Mouse (Mus musculus) embryonic stem cell, embryonic (primary cell): ENCODE measurements around the gene Supt20.

Experiments used
- CTCF ChIA-PET, 4 experiments: fragments of 300-600 bp in 2 of 4; fragments of 350-600 bp in 2 of 4; sonication (Branson Sonifier 250); formaldehyde crosslinking; loops; one replicate each; lab custom pipeline; 2022; ENCODE audit warnings: inconsistent platforms in 2 of 4; lab: Charles Lee
- POLR2A ChIA-PET, 4 experiments: fragments of 300-600 bp in 2 of 4; fragments of 350-600 bp in 2 of 4; sonication (Branson Sonifier 250); formaldehyde crosslinking; loops; one replicate each; lab custom pipeline; 2022; ENCODE audit warnings: antibody characterized with exemption in 4 of 4, inconsistent platforms in 1 of 4; lab: Charles Lee

Gene Supt20

DNA sequence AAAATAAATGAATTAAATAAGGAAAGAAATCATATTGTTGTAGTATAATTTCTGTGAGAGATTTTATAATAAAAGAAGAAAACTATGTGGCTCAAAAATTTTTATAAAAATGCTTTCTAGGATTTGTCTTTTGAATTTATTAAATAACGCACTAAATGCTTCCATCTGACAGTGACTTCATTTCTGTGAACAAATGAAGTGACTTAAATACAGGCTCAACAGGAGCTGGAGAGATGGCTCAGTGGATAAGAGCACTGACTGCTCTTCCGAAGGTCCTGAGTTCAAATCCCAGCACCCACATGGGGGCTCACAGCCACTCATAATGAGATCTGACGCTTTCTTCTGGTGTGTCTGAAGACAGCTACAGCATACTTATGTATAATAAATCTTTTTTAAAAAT lies 7.4 kb upstream of the Supt20 start:
- ChIA-PET POLR2A (no interaction called here), CTCF (no interaction called here)

DNA sequence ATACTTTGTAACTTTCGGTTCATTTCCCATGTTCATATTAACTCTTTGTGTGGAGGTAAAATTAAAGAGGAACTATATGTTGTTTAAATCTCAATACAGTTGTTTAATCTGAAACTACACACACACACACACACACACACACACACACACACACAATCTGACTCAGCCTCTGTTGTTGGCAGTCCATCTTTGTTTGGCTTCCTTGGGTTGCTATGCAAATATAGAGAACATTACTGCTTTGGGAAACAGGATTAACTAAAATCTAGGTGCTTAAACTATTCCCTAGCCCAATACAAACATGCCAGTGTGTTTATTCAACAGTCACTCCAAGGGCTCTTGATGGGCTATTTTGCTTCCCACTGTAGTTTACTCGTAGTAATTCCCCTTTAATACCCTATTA lies 5.4 kb upstream of the Supt20 start:
- POLR2A ChIA-PET: no interaction called here
- CTCF ChIA-PET: no interaction called here

DNA sequence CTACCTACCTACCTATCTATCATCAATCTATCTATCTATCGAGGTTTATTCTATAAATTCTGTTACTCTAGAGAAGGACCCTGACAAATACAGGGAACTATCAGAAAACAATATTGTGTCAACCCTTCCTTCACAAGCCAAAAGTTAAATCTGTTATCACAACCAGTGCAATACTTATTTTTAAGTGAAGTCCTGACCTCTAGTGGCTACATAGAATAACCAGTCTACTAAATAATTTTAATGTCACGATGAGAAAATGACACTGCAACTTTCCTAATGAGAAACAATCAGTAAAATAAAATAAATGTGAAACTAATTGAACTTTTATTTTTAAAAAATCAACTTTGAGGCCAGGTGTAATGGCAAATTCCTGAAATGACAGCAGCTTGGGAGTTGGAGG lies 3.5 kb upstream of the Supt20 start:
- CTCF ChIA-PET: no interaction called here
- POLR2A ChIA-PET: no interaction called here

DNA sequence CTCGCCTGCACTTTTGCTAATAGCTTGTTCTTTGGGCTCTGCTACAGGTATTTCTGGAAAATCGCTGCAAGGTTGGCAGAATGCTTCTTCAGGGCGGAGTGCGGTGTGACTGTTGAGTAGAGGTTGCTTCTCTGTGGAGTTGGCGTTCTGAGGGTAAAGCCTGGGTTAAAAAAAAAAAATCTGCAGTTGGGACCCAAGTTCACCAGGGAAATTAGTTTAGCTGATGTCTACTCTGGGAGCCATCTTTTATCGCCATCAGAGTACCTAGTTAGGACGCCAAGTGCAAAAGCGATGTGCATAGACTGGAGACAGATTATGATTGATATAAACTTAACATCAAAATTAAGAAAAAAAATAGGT lies 429 bp downstream of the Supt20 start:
- ChIA-PET CTCF (interaction anchor here in 3 of 4 experiments (0.6 to 1.8 kb wide), 13 partner anchors 10 to 1839 kb away, joined by 3 to 12 read pairs (median 4); partner anchors contain the start of genes Alg5 (in 2 of the 3) and Exosc8 (in 2 of the 3)), POLR2A (interaction anchor here in 3 of 4 experiments (0.6 to 1.8 kb wide), 55 partner anchors 9 to 489 kb away, joined by 3 to 13 read pairs (median 4); partner anchors contain the start of genes Alg5 (in 3 of the 3), Exosc8 (in 3 of the 3), Sohlh2 (in 1 of the 3) and Spg20 (in 1 of the 3))

DNA sequence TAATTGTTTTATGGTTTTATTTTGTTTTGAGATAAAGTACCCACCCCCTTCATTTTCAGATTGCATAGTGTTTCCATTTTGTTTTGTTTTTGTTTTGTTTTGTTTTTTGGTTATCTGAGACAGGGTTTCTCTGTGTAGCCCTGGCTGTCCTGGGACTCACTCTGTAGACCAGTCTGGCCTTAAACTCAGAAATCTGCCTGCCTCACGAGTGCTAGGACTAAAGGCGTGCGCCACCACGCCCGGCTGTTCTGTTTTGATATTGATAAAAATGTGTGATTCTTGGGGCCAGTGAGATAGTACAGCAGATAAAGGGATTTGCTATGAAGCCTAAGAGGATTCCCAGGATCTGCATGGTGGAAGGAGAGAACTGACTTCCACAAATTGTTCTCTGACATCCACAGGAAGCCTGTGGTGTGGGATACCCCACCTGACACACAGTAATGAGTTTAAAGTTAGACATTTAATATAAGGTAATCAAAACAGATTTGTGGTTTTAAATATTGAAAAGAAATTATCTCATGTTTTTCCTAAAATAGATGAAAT lies 7.2 kb downstream of the Supt20 start:
- ChIA-PET POLR2A (interaction anchor here in 1 of 4 experiments (0.7 to 1.1 kb wide), 2 partner anchors 14 to 21 kb away, joined by 3 read pairs; no protein-coding TSS in a partner anchor), CTCF (no interaction called here)

DNA sequence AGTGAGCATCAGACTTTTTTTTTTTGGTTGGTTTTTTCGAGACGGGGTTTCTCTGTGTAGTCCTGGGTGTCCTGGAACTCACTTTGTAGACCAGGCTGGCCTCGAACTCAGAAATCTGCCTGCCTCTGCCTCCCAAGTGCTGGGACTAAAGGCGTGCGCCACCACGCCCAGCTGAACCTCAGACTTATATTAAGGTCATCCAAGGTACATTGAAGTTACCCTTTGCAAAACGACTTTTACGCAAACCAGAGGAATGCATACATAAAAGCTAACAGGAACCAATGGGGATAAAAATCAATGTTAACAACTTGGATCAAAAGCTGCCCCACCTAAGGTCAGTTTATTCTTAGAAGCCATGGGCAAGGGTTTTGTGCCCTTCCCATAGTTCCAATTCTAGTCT lies 11.5 kb downstream of the Supt20 start:
- POLR2A ChIA-PET: interaction anchor here in 3 of 4 experiments (0.8 to 2.5 kb wide), 10 partner anchors 11 to 31 kb away, joined by 3 to 12 read pairs (median 6); partner anchors contain the start of genes Supt20 (in 3 of the 3), Alg5 (in 1 of the 3) and Exosc8 (in 1 of the 3)
- CTCF ChIA-PET: interaction anchor here in 1 of 4 experiments (1.4 kb wide), 1 partner anchor 18 kb away, joined by 4 read pairs; no protein-coding TSS in a partner anchor

DNA sequence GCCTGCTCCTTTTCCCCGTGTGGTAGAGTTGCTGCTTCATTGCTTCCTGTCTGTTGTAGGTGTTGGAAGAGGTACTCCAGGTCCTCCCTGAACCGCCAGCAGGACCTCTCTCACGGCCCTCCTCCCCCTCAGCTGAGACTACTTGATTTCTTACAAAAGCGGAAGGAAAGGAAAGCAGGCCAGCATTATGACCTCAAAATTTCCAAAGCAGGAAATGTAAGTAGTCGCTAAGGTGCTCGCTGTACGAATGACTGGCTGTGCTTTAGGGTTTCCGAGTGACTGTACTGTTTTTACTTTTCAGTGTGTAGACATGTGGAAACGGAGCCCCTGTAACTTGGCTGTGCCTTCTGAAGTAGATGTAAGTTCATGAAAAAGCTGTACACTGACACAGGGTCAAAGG lies 16.4 kb downstream of the Supt20 start:
- POLR2A ChIA-PET: no interaction called here

DNA sequence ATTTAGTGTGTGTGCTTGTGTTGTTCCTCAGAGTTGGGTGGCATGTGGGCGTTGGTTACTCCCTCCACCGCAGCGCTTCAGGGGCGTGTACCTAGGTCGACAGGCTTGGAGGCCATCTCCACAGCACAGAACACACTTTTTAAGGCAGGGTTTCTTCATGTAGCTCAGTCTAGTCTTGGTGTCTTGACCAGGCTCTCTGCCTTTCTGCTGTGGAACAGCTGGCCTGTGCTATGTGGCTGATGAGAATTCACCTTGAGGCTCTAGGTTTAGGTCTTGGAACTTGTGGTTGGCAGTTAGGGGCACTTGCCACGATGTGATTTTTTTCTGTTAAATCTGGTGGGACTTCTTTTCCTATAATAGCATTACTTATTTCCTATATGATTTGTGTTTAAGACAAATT lies 21.6 kb downstream of the Supt20 start, which contains the start of gene Gm21958:
TSS of gene Gm21958 (minus strand) at position 101 of the 400 bp plus-strand sequence.
- ChIA-PET POLR2A (interaction anchor here in 1 of 4 experiments (0.7 to 2.0 kb wide), 4 partner anchors 9 to 18 kb away, joined by 4 to 6 read pairs (median 5); no protein-coding TSS in a partner anchor), CTCF (no interaction called here)

More for the DNA sequence above, 16.4 kb downstream of the Supt20 start:
- CTCF ChIA-PET: interaction anchor here in 1 of 4 experiments (0.8 kb wide), 1 partner anchor 37 kb away, joined by 3 read pairs; no protein-coding TSS in a partner anchor

DNA sequence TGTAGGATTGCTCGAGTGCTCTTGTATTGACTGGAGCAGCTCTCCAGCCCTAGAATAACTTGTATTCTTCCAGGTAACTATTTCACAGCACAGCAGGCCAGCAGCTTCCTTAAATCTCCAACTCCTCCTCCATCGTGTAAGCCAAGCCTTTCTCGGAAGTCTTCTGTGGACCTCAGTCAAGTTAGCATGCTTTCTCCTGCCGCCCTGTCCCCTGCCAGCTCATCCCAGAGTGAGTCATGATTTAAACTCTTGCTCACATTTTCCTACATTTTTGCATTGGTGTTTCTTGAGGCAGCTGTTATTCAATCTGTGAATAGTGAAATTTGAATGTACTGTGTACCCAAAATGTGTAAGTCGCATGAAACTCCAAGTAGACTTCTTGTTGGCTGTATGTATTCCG lies 22.9 kb downstream of the Supt20 start:
- CTCF ChIA-PET: interaction anchor here in 2 of 4 experiments (0.5 to 0.6 kb wide), 2 partner anchors 77 to 615 kb away, joined by 3 read pairs; no protein-coding TSS in a partner anchor
- POLR2A ChIA-PET: interaction anchor here in 2 of 4 experiments (0.9 to 2.2 kb wide), 5 partner anchors 9 to 18 kb away, joined by 3 to 7 read pairs (median 5); no protein-coding TSS in a partner anchor

DNA sequence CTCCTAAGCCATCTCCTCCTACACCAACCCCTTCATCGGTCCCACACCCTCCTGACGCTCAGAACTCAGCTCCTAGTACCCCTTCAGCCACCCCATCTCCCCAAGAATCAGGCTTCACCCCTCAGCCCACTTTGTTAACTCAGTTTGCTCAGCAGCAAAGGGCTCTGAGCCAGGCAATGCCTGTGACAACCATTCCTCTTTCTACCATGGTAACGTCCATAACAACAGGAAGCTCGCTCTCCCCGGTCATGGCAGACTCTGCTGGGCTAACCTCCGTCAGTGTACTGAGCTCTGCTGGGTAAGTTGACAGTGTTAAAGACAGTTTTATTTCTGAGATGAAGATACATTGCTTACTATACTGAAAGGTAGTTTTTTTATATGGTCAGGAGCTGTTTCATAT lies 24.7 kb downstream of the Supt20 start:
- ChIA-PET CTCF (interaction anchor here in 2 of 4 experiments (0.8 to 1.2 kb wide), 3 partner anchors 18 to 28 kb away, joined by 3 to 4 read pairs (median 3); partner anchors contain the start of genes Alg5 (in 2 of the 2) and Exosc8 (in 1 of the 2)), POLR2A (interaction anchor here in 2 of 4 experiments (0.7 to 2.2 kb wide), 9 partner anchors 10 to 28 kb away, joined by 3 to 7 read pairs (median 3); partner anchors contain the start of gene Supt20 (in 2 of the 2))

DNA sequence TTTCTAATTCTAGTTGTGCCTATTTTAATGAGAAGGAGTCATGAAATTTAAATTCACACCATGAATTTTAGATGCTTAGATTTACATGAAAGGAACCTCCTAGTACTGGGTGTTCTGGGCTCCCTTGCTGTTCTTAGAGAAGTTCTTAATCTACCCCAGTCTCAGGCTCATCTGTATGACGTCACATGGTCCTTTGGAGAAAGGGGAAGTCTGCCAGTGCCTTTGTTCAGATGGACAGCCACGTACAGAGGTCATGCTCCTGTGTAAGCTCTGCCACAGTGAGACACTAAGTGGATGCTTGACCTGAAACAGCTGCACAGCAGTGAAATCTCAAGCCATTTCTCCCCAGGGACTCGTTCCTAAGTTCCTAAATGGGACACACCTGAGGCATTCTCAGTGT lies 26.3 kb downstream of the Supt20 start:
- CTCF ChIA-PET: no interaction called here
- POLR2A ChIA-PET: interaction anchor here in 1 of 4 experiments (1.4 kb wide), 1 partner anchor 26 kb away, joined by 3 read pairs; the partner anchor contains the start of gene Supt20

DNA sequence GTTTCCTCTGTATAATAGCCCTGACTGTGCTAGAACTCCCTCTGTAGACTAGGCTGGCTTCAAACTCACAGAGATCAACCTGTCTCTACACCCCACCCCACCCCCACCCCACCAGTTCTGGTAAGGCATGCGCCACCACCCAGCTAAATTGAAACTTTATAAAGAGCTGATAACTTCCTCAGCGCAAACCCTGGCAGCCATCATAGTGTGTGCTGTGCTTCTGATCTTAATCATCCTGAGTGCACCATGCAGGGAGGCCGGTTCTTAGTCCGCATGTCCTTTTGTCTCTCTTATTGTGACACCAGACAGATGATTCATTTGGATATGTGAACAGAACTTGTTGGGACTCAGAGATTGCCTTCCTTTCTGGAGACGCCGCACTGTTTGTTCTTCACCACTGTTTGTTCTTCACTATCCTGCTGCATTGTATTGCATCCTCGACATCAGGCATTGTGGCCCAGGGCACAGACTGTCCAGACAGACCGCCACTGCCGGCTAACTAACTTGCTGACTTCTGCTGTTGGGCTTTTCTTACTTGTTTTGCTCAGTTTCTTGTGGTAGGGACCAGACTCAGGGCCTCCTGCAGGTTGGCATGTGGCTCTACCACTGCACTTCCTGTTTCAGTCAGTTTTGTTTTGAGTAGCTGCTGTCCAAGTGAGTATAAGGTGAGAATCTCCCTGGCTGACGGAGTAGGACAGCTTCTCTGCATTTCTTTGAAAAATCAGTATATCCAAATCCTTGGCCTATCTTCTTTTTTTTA lies 31.3 kb downstream of the Supt20 start:
- POLR2A ChIA-PET: interaction anchor here in 2 of 4 experiments (1.0 to 2.5 kb wide), 5 partner anchors 9 to 41 kb away, joined by 3 to 14 read pairs (median 8); partner anchors contain the start of genes Alg5 (in 1 of the 2), Exosc8 (in 1 of the 2) and Supt20 (in 1 of the 2)
- CTCF ChIA-PET: interaction anchor here in 2 of 4 experiments (0.5 to 1.2 kb wide), 3 partner anchors 12 to 22 kb away, joined by 3 to 4 read pairs (median 4); partner anchors contain the start of gene Alg5 (in 1 of the 2)

DNA sequence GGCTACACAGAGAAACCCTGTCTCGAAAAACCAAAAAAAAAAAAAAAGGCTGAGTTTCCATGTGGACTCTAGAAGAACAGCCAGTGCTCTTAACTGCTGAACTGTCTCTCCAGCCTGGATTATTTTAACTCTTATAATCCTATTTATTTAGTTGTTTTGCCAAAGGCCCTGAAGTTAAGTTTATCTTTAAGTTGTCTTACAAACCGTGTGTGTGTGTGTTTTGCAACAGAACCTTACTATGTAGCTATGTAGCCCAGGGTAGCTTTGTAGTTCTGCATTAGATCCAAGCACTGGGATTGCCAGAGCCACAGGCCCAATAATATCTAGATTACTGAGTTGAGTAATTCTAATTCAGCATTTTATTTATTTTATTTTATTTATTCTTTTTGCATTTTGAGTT lies 32.7 kb downstream of the Supt20 start:
- POLR2A ChIA-PET: interaction anchor here in 3 of 4 experiments (0.9 to 2.7 kb wide), 6 partner anchors 9 to 32 kb away, joined by 3 to 19 read pairs (median 4); partner anchors contain the start of genes Alg5 (in 2 of the 3), Exosc8 (in 2 of the 3) and Supt20 (in 1 of the 3)
- CTCF ChIA-PET: no interaction called here

DNA sequence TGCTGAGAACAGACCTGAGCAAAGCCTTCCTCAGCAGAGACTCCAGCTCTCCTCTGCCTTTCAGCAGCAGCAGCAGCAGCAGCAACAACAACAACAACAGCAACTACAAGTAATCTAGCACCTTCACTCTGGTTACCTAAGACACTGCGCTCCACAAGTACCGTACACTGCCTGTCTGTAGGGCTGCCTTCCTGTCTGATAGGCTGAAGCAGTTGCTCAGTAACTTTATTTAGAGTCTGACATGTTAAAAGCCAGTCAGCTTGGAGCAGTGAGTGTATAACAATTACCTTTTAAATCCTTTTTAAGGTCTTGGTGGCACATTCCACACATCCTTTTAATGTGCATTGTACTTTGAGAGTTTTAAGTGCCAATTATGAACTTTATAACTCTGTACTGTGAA lies 35.0 kb downstream of the Supt20 start:
- ChIA-PET CTCF (interaction anchor here in 2 of 4 experiments (0.7 to 1.5 kb wide), 2 partner anchors 8 to 22 kb away, joined by 3 to 5 read pairs; partner anchors contain the start of gene Alg5 (in 1 of the 2)), POLR2A (interaction anchor here in 3 of 4 experiments (0.6 to 2.7 kb wide), 11 partner anchors 8 to 35 kb away, joined by 3 to 8 read pairs (median 4); partner anchors contain the start of genes Alg5 (in 1 of the 3), Exosc8 (in 1 of the 3) and Supt20 (in 1 of the 3))

DNA sequence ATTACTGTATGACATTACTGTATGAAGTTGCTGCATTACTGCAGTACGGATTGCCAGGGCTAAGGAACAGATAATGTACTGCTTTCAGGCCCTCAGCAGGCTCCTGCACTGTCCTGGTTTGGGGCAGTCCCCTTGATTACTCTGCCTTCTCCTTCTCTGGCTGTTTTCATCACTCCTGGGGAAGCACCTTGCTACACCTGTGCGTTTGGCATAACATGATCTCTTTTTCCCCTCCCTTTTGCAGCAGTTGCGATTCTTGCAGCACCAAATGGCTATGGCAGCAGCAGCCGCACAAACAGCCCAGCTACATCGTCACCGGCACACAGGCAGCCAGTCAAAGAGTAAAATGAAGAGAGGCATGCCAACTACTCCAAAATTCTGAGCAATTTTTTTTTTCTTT lies 35.5 kb downstream of the Supt20 start:
- ChIA-PET POLR2A (interaction anchor here in 3 of 4 experiments (0.7 to 2.7 kb wide), 8 partner anchors 11 to 58 kb away, joined by 3 to 8 read pairs (median 5); partner anchors contain the start of gene Supt20 (in 1 of the 3)), CTCF (no interaction called here)

DNA sequence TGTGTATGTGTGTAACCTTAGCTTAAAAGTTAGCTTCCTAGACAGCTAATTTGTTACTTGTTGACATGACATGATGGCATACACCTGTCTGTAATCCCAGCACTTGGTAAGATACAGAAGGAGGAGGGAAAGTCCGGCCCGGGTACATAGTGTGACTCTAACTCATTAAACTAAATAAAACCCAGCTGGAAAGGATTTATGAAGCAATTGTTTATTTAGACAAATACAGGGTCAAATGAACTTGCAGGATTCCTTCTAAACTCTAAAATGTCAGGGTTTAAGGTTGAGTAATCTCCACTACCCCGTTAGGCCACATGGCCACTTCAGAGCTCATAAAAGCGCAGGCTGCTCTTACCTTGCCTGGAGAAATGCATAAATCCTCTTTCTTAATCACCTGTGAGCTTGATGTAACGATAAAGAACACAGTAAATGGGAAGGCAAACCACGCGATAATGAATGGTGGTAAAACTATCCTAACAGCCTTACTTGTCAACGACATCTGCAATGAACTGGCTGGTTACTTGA lies 39.1 kb downstream of the Supt20 start:
- ChIA-PET POLR2A (interaction anchor here in 3 of 4 experiments (0.6 to 5.7 kb wide), 11 partner anchors 9 to 39 kb away, joined by 3 to 39 read pairs (median 6); partner anchors contain the start of genes Gm21958 (in 1 of the 3) and Supt20 (in 1 of the 3)), CTCF (interaction anchor here in 2 of 4 experiments (1.2 to 1.6 kb wide), 2 partner anchors 14 kb away, joined by 4 to 5 read pairs; no protein-coding TSS in a partner anchor)

DNA sequence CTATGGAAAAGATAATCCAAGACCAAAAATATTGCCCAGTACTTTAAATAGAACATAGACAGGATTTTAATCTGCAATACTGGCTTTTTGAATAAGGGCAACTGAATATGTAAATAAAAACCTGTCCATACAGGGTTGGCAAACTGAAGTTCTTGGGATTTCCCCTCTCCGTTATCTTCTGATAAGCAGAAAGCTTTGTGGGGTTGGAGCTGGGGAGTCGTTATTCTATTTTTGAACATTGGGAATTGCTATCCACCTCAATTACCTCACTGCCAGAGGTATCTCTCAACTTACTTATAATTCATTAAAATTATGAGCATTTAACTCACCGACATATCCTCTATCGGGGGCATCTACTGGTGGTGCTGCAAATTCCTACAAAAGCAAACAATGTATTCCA lies 39.8 kb downstream of the Supt20 start:
- ChIA-PET POLR2A (interaction anchor here in 3 of 4 experiments (0.6 to 5.7 kb wide), 10 partner anchors 8 to 40 kb away, joined by 3 to 39 read pairs (median 5); partner anchors contain the start of genes Gm21958 (in 1 of the 3) and Supt20 (in 1 of the 3)), CTCF (no interaction called here)
